Mouse (Mus musculus): ENCODE data around the gene Chuk. TPM values are rescaled to one million over a fixed set of nuclear protein-coding genes. Genes with fewer than 3 reads are reported as not detected.

Gene Chuk
- 66.0 and 67.5 TPM in 2 replicates for polyA plus RNA-seq (2015; fragmentation: Nextera tagmentation; extraction: Ambion mirVana)

GRCm38 (mm10) chr19:44106831-44107660 is at the start of gene Chuk:
Gene Chuk (minus strand): TSS chr19:44107480.
- Histone ChIP-seq H3K4me3 (peak within 1 kb of the TSS; percentile 97), H3K27ac (replicated peaks) (peak within 1 kb of the TSS; percentile 70), H3K4me2 (replicated peaks) (peak within 1 kb of the TSS; percentile 82), H3K4me1 (peaks cover 25% of the 10 kb centered on the region), H3K9ac (replicated peaks) (peak within 1 kb of the TSS; percentile 97), H3K36me3 (peaks cover 19% of the 10 kb centered on the region), H3K27me3 (no peaks in the 10 kb centered on the region), H3K9me3 (no peaks in the 10 kb centered on the region)
- ATAC-seq (replicated peaks): peak; percentile 99
- under 1% methylated on average over 67 of the region's 67 CpGs for WGBS

- H3K4me2 ChIP-seq (replicated peaks): no peak overlapping the region
- no peak overlapping the region for H3K27ac ChIP-seq (replicated peaks)
- no peaks in the 10 kb centered on the region for H3K9me3 ChIP-seq
- H3K27me3 ChIP-seq: peaks cover 6% of the 10 kb centered on the region; the same call in 1 of the 2 replicates
- no peak overlapping the region for H3K9ac ChIP-seq (replicated peaks)
- no peaks in the 10 kb centered on the region for H3K4me1 ChIP-seq
- no peak overlapping the region for H3K4me3 ChIP-seq
- WGBS: 94% methylated on average over 10 of the region's 10 CpGs
- ATAC-seq (replicated peaks): no peak
- H3K36me3 ChIP-seq: no peaks in the 10 kb centered on the region
These were observed 49.7 kb upstream of the Chuk start for GRCm38 (mm10) chr19:44157005-44157404.

- Histone ChIP-seq H3K4me2 (replicated peaks) (no peak overlapping the region), H3K9ac (replicated peaks) (no peak overlapping the region), H3K27me3 (peaks cover 5% of the 10 kb centered on the region; the same call in 1 of the 2 replicates), H3K27ac (replicated peaks) (no peak overlapping the region), H3K4me1 (no peaks in the 10 kb centered on the region), H3K9me3 (no peaks in the 10 kb centered on the region), H3K4me3 (no peak overlapping the region), H3K36me3 (no peaks in the 10 kb centered on the region)
- no peak for ATAC-seq (replicated peaks)
- 84% methylated on average over 5 of the region's 5 CpGs for WGBS
These were observed 46.5 kb upstream of the Chuk start for GRCm38 (mm10) chr19:44153781-44154180.

- Histone ChIP-seq H3K4me3 (no peak overlapping the region), H3K4me1 (peaks cover 17% of the 10 kb centered on the region), H3K27ac (replicated peaks) (no peak overlapping the region), H3K9me3 (no peaks in the 10 kb centered on the region), H3K4me2 (replicated peaks) (no peak overlapping the region), H3K9ac (replicated peaks) (no peak overlapping the region), H3K36me3 (no peaks in the 10 kb centered on the region), H3K27me3 (peaks cover 3% of the 10 kb centered on the region; the same call in 1 of the 2 replicates)
- WGBS: 85% methylated on average over 2 of the region's 2 CpGs
- ATAC-seq (replicated peaks): no peak
These were observed 41.7 kb upstream of the Chuk start for GRCm38 (mm10) chr19:44148991-44149390.

- Histone ChIP-seq H3K27ac (replicated peaks) (no peak overlapping the region), H3K9ac (replicated peaks) (no peak overlapping the region), H3K36me3 (no peaks in the 10 kb centered on the region), H3K4me3 (no peak overlapping the region), H3K4me1 (peaks cover 17% of the 10 kb centered on the region), H3K27me3 (peaks cover 3% of the 10 kb centered on the region; the same call in 1 of the 2 replicates), H3K4me2 (replicated peaks) (no peak overlapping the region), H3K9me3 (no peaks in the 10 kb centered on the region)
- no peak for ATAC-seq (replicated peaks)
- 54% methylated on average over 2 of the region's 2 CpGs for WGBS
These were observed 41.1 kb upstream of the Chuk start for GRCm38 (mm10) chr19:44148345-44148744.

GRCm38 (mm10) chr19:44146951-44147350 is 39.7 kb upstream of the Chuk start:
- Histone ChIP-seq H3K4me1 (peaks cover 17% of the 10 kb centered on the region), H3K27me3 (peaks cover 3% of the 10 kb centered on the region; the same call in 1 of the 2 replicates), H3K27ac (replicated peaks) (no peak overlapping the region), H3K4me2 (replicated peaks) (no peak overlapping the region), H3K9me3 (no peaks in the 10 kb centered on the region), H3K9ac (replicated peaks) (no peak overlapping the region), H3K4me3 (no peak overlapping the region), H3K36me3 (peaks cover 13% of the 10 kb centered on the region)
- ATAC-seq (replicated peaks): no peak
- WGBS: 95% methylated on average over 8 of the region's 8 CpGs

- no peaks in the 10 kb centered on the region for H3K9me3 ChIP-seq
- peaks cover 17% of the 10 kb centered on the region for H3K4me1 ChIP-seq
- peak overlapping the region; percentile 81 for H3K4me2 ChIP-seq (replicated peaks)
- 57% methylated on average over 9 of the region's 9 CpGs for WGBS
- peak overlapping the region; percentile 85 for H3K9ac ChIP-seq (replicated peaks)
- H3K4me3 ChIP-seq: peak overlapping the region; percentile 87
- peak overlapping the region; percentile 73 for H3K27ac ChIP-seq (replicated peaks)
- H3K27me3 ChIP-seq: peaks cover 3% of the 10 kb centered on the region; the same call in 1 of the 2 replicates
- H3K36me3 ChIP-seq: peaks cover 17% of the 10 kb centered on the region
- peak; percentile 67; the same call in 1 of the 2 replicates for ATAC-seq (replicated peaks)
These were observed 39.2 kb upstream of the Chuk start for GRCm38 (mm10) chr19:44146568-44146879.

GRCm38 (mm10) chr19:44145702-44146567 is 38.7 kb upstream of the Chuk start, which contains the start of gene Bloc1s2:
Gene Bloc1s2 (minus strand): TSS chr19:44146446.
- H3K4me2 ChIP-seq (replicated peaks): peak within 1 kb of the TSS; percentile 81
- WGBS: 2% methylated on average over 46 of the region's 46 CpGs
- H3K4me1 ChIP-seq: peaks cover 17% of the 10 kb centered on the region
- no peaks in the 10 kb centered on the region for H3K9me3 ChIP-seq
- H3K9ac ChIP-seq (replicated peaks): peak within 1 kb of the TSS; percentile 85
- peak within 1 kb of the TSS; percentile 73 for H3K27ac ChIP-seq (replicated peaks)
- ATAC-seq (replicated peaks): peak; percentile 96
- peaks cover 3% of the 10 kb centered on the region; the same call in 1 of the 2 replicates for H3K27me3 ChIP-seq
- peak within 1 kb of the TSS; percentile 87 for H3K4me3 ChIP-seq
- peaks cover 22% of the 10 kb centered on the region for H3K36me3 ChIP-seq

GRCm38 (mm10) chr19:44144366-44144765 is 37.1 kb upstream of the Chuk start:
- no peak for ATAC-seq (replicated peaks)

GRCm38 (mm10) chr19:44135960-44136485 is 28.7 kb upstream of the Chuk start:
- Histone ChIP-seq H3K4me2 (replicated peaks) (peak overlapping the region; percentile 55), H3K4me1 (peaks cover 14% of the 10 kb centered on the region), H3K9me3 (no peaks in the 10 kb centered on the region), H3K27me3 (no peaks in the 10 kb centered on the region), H3K36me3 (peaks cover 30% of the 10 kb centered on the region), H3K9ac (replicated peaks) (peak overlapping the region; percentile 45), H3K27ac (replicated peaks) (0 out of 2 replicates have a peak overlapping the region, but pooled peaks have one; percentile 9), H3K4me3 (peak overlapping the region; percentile 80)
- ATAC-seq (replicated peaks): peak; percentile 34; the same call in 1 of the 2 replicates
- WGBS: 26% methylated on average over 7 of the region's 7 CpGs

More at GRCm38 (mm10) chr19:44144366-44144765, 37.1 kb upstream of the Chuk start:
- H3K27me3 ChIP-seq: no peaks in the 10 kb centered on the region
- WGBS: 93% methylated on average over 9 of the region's 9 CpGs
- no peak overlapping the region for H3K27ac ChIP-seq (replicated peaks)
- H3K36me3 ChIP-seq: peaks cover 34% of the 10 kb centered on the region
- no peak overlapping the region for H3K4me2 ChIP-seq (replicated peaks)
- no peak overlapping the region for H3K9ac ChIP-seq (replicated peaks)
- H3K4me3 ChIP-seq: no peak overlapping the region
- H3K9me3 ChIP-seq: no peaks in the 10 kb centered on the region
- H3K4me1 ChIP-seq: peaks cover 17% of the 10 kb centered on the region

- H3K36me3 ChIP-seq: peaks cover 33% of the 10 kb centered on the region
- H3K27ac ChIP-seq (replicated peaks): peak within 1 kb of the TSS; percentile 91
- no peaks in the 10 kb centered on the region for H3K27me3 ChIP-seq
- peaks cover 14% of the 10 kb centered on the region for H3K4me1 ChIP-seq
- no peaks in the 10 kb centered on the region for H3K9me3 ChIP-seq
- under 1% methylated on average over 45 of the region's 45 CpGs for WGBS
- H3K4me2 ChIP-seq (replicated peaks): peak within 1 kb of the TSS; percentile 80
- H3K4me3 ChIP-seq: peak within 1 kb of the TSS; percentile 80
- peak; percentile 92 for ATAC-seq (replicated peaks)
- peak within 1 kb of the TSS; percentile 76 for H3K9ac ChIP-seq (replicated peaks)
These were observed 28.0 kb upstream of the Chuk start, which contains the start of gene Cwf19l1 for GRCm38 (mm10) chr19:44135072-44135959. Gene Cwf19l1 (minus strand): TSS chr19:44135876.

All from forebrain, embryonic 15.5 days (tissue).